Comparison of ENCODE assay signal across 8 mouse cellular contexts in genomic region chr2:144555286-144555819, GRCm38 (mm10). TPM values are rescaled to one million over a fixed set of nuclear protein-coding genes. Genes with fewer than 3 reads are reported as not detected.
DNase-seq lines count a peak whose midpoint lies in the region; ATAC-seq lines count a peak whose summit lies in the region.

No protein-coding gene starts in this region.

- no peaks in the 10 kb centered on the region for H3K9me3 ChIP-seq in limb, embryonic 11.5 days (ENCODE audit: control insufficient read depth, low read length)
- no peaks in the 10 kb centered on the region for H3K9me3 ChIP-seq in neural tube, embryonic 13.5 days

- peaks cover 2% of the 10 kb centered on the region; the same call in 1 of the 2 replicates for H3K36me3 ChIP-seq in limb, embryonic 11.5 days (ENCODE audit: control insufficient read depth, insufficient read depth, low read length)
- H3K36me3 ChIP-seq in neural tube, embryonic 13.5 days, result peaks cover 12% of the 10 kb centered on the region

- peak; percentile 26 for DNase-seq in cerebellum, adult 9-10 months
- peak; percentile 63 for DNase-seq in 3T3-L1 (ENCODE audit: low read depth, low spot score)
- no peak for DNase-seq in limb, embryonic 11.5 days (ENCODE audit: low spot score)
- no peak for DNase-seq in cerebellum, postnatal 36 days
- DNase-seq in left cerebral cortex, postnatal 10 days (ENCODE audit: extremely low spot score in 1 of 2, low spot score in 2 of 2), result no peak

- 4% methylated on average over 14 of the region's 14 CpGs for WGBS in limb, embryonic 11.5 days
- WGBS in neural tube, embryonic 13.5 days, result 2% methylated on average over 14 of the region's 14 CpGs

- no peak for ATAC-seq in cerebellum, adult (ENCODE audit: insufficient number of reproducible peaks, low FRiP score, low TSS enrichment)
- peak; percentile 16; the same call in 1 of the 2 replicates for ATAC-seq in erythroid progenitor cell, adult 5-6 weeks (replicated peaks; ENCODE audit: low FRiP score, poor library complexity, severe bottlenecking)
- no peak for ATAC-seq in limb, embryonic 11.5 days (ENCODE audit: insufficient number of reproducible peaks, low FRiP score, low TSS enrichment, low read depth)
- peak; percentile 2; the same call in 1 of the 2 replicates for ATAC-seq in neural tube, embryonic 13.5 days (ENCODE audit: low read depth)

- H3K4me2 ChIP-seq in limb, embryonic 11.5 days (ENCODE audit: low read depth, severe bottlenecking), result peak overlapping the region; percentile 59
- peak overlapping the region; percentile 69 for H3K4me2 ChIP-seq in neural tube, embryonic 13.5 days

- H3K27ac ChIP-seq in limb, embryonic 11.5 days (replicated peaks; ENCODE audit: low read depth, low read length), result peak overlapping the region; percentile 77
- peak overlapping the region; percentile 87 for H3K27ac ChIP-seq in neural tube, embryonic 13.5 days (replicated peaks)

- 0 out of 2 replicates have a peak, but pooled peaks cover 3% of the 10 kb centered on the region for H3K4me1 ChIP-seq in limb, embryonic 11.5 days (ENCODE audit: control insufficient read depth, insufficient read depth, low read length)
- peaks cover 18% of the 10 kb centered on the region for H3K4me1 ChIP-seq in neural tube, embryonic 13.5 days (replicated peaks)

- intact Hi-C loops in left cerebral cortex, postnatal 10 days (cut with DNase I), result no loop called here

- no peaks in the 10 kb centered on the region for H3K27me3 ChIP-seq in limb, embryonic 11.5 days (ENCODE audit: control insufficient read depth, insufficient read depth, low read length)
- H3K27me3 ChIP-seq in neural tube, embryonic 13.5 days, result no peaks in the 10 kb centered on the region

- H3K9ac ChIP-seq in limb, embryonic 11.5 days (ENCODE audit: low read length), result peak overlapping the region; percentile 84
- H3K9ac ChIP-seq in neural tube, embryonic 13.5 days, result peak overlapping the region; percentile 77

- H3K4me3 ChIP-seq in limb, embryonic 11.5 days (ENCODE audit: low read depth, low read length), result peak overlapping the region; percentile 79
- H3K4me3 ChIP-seq in neural tube, embryonic 13.5 days, result peak overlapping the region; percentile 78

RNA-seq across cellular contexts. Expression of gene Sec23b, which starts 0.7 kb away (rescaled TPM):
- total RNA-seq in erythroid progenitor cell, adult 5-6 weeks (2015; ENCODE audit: low replicate concordance), result 28.9 and 47.6 TPM in 2 replicates
- 30.0 and 41.5 TPM in 2 replicates for total RNA-seq in erythroid progenitor cell, adult 5-6 weeks (2017; ENCODE audit: low replicate concordance)
- 103 and 104 TPM in 2 replicates for polyA plus RNA-seq in limb, embryonic 11.5 days (2014; fragmentation: Nextera tagmentation; extraction: Ambion mirVana)
- polyA plus RNA-seq in neural tube, embryonic 13.5 days (2015; fragmentation: Nextera tagmentation; extraction: Ambion mirVana), result 75.2 and 75.6 TPM in 2 replicates
- 10 to 100 TPM; 42.4 to 44.8 TPM for total RNA-seq in left cerebral cortex, postnatal 10 days (2021)

RNA-seq across cellular contexts. Expression of gene Rbbp9, which starts 4.7 kb away (rescaled TPM):
- total RNA-seq in erythroid progenitor cell, adult 5-6 weeks (2015; ENCODE audit: low replicate concordance), result 1.7 and 5.0 TPM in 2 replicates
- total RNA-seq in erythroid progenitor cell, adult 5-6 weeks (2017; ENCODE audit: low replicate concordance), result 0.38 and 2.1 TPM in 2 replicates
- polyA plus RNA-seq in limb, embryonic 11.5 days (2014; fragmentation: Nextera tagmentation; extraction: Ambion mirVana), result 70.1 and 71.0 TPM in 2 replicates
- polyA plus RNA-seq in neural tube, embryonic 13.5 days (2015; fragmentation: Nextera tagmentation; extraction: Ambion mirVana), result 62.1 and 64.9 TPM in 2 replicates
- 10 to 100 TPM; 24.4 to 26.5 TPM for total RNA-seq in left cerebral cortex, postnatal 10 days (2021)

RNA-seq across cellular contexts. Expression of gene Polr3f, which starts 27.8 kb away (rescaled TPM):
- 5.4 and 9.2 TPM in 2 replicates for total RNA-seq in erythroid progenitor cell, adult 5-6 weeks (2015; ENCODE audit: low replicate concordance)
- 3.5 and 15.9 TPM in 2 replicates for total RNA-seq in erythroid progenitor cell, adult 5-6 weeks (2017; ENCODE audit: low replicate concordance)
- 32.2 and 33.9 TPM in 2 replicates for polyA plus RNA-seq in limb, embryonic 11.5 days (2014; fragmentation: Nextera tagmentation; extraction: Ambion mirVana)
- polyA plus RNA-seq in neural tube, embryonic 13.5 days (2015; fragmentation: Nextera tagmentation; extraction: Ambion mirVana), result 27.4 and 28.4 TPM in 2 replicates
- total RNA-seq in left cerebral cortex, postnatal 10 days (2021), result 10 to 100 TPM; 25.2 to 26.7 TPM

RNA-seq across cellular contexts. Expression of gene Dzank1, which starts 28.1 kb away (rescaled TPM):
- total RNA-seq in erythroid progenitor cell, adult 5-6 weeks (2015; ENCODE audit: low replicate concordance), result not detected in 2 replicates
- total RNA-seq in erythroid progenitor cell, adult 5-6 weeks (2017; ENCODE audit: low replicate concordance), result not detected in 2 replicates
- 1.0 and 2.7 TPM in 2 replicates for polyA plus RNA-seq in limb, embryonic 11.5 days (2014; fragmentation: Nextera tagmentation; extraction: Ambion mirVana)
- polyA plus RNA-seq in neural tube, embryonic 13.5 days (2015; fragmentation: Nextera tagmentation; extraction: Ambion mirVana), result 9.7 and 12.9 TPM in 2 replicates
- total RNA-seq in left cerebral cortex, postnatal 10 days (2021), result 100 to 1,000 TPM; 102 to 109 TPM

RNA-seq across cellular contexts. Expression of gene Smim26, which starts 38.5 kb away (rescaled TPM):
- total RNA-seq in erythroid progenitor cell, adult 5-6 weeks (2015; ENCODE audit: low replicate concordance), result 7.2 TPM in 1 of 2 replicates, not detected in the other
- total RNA-seq in erythroid progenitor cell, adult 5-6 weeks (2017; ENCODE audit: low replicate concordance), result not detected in 2 replicates
- polyA plus RNA-seq in limb, embryonic 11.5 days (2014; fragmentation: Nextera tagmentation; extraction: Ambion mirVana), result 35.6 and 39.7 TPM in 2 replicates
- 59.4 and 68.3 TPM in 2 replicates for polyA plus RNA-seq in neural tube, embryonic 13.5 days (2015; fragmentation: Nextera tagmentation; extraction: Ambion mirVana)
- 10 to 100 TPM; 41.9 to 51.2 TPM for total RNA-seq in left cerebral cortex, postnatal 10 days (2021)

Comparison
In these comparisons a context has a peak if more than half of its experiments do, and no peak if none do; other contexts are left out.
1. DNase-seq: peak in cerebellum, adult 9-10 months (single experiment) and 3T3-L1 (single experiment); none in limb, embryonic 11.5 days (single experiment), cerebellum, postnatal 36 days (0 of 2) and left cerebral cortex, postnatal 10 days (0 of 2).
2. ATAC-seq: peak in erythroid progenitor cell, adult 5-6 weeks (single experiment) and neural tube, embryonic 13.5 days (single experiment); none in cerebellum, adult (single experiment) and limb, embryonic 11.5 days (single experiment).
3. RNA of gene Rbbp9, which starts 4.7 kb away (total RNA-seq): 24.4 to 26.5 TPM in left cerebral cortex, postnatal 10 days; 0.38 to 5.0 TPM in erythroid progenitor cell, adult 5-6 weeks; every median in the first group is over 4 times any median in the second.